Mouse (Mus musculus) CH12F3 (cell line): ENCODE data around the gene Rmdn3.

ENCODE experiments used
- in situ Hi-C: fragments of 300-500 bp; cut with MboI; formaldehyde crosslinking; loops from 2 replicates; pipeline ENCODE4 v1.14.3; 2020; ENCODE audit warnings: low sequenced_read_pairs

The Rmdn3 gene

GRCm38 (mm10) chr2:119156681-119157572 is at the start of gene Rmdn3:
TSS of gene Rmdn3 (minus strand) at chr2:119157034.
- in situ Hi-C loops = no loop called here

GRCm38 (mm10) chr2:119203871-119204460 is 47.1 kb upstream of the Rmdn3 start:
- in situ Hi-C loops = no loop called here

DNA sequence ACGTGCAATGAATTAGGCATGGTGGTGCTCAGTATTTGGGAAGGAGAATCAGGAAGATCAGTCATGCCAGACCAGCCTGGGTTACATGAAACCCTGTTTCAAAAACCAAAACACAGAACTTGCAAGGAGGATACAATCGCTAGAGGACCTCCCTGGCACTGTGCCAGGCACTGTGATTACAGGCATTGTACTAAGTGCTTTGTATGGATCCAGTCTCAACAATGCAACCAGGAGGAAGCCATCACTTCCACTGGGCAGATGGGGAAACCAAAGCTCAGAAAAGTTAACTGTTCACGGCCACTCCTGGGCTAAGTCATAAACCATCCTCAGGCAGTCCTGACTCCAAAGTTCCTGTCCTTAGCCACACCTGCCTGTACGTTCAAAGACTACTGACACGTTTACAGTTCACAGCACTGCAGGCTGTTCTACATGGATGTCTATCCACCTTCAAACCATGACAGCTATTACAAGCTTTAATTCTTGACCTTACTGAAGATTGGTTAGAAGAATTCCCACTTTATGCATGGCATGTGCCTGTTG is 46.1 kb upstream of the Rmdn3 start:
- in situ Hi-C loops = no loop called here

- in situ Hi-C loops = loop anchor here (25.0 kb wide), 1 partner anchor 562 kb away; no protein-coding TSS in a partner anchor
These were observed 42.1 kb upstream of the Rmdn3 start for GRCm38 (mm10) chr2:119198934-119199333.

DNA sequence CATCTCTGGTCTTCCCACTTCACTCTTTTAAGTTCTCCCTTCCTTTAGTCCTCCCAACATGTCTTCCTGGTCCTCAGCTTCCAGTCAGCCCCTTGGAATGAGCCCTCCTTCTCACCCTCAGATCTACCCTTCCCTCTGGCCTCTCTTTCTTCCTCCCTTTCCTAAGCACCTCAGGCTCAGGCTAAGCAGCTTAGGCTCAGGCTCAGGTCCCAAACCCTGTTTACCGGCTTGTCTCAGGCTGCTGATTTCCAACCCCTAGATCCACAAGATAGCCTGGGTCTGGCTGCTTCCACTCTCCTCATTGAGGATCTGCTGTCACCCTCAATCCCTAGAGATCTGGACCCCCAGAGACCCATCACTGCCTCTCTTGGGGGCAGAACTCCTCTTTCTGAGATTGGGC is 41.2 kb upstream of the Rmdn3 start:
- in situ Hi-C loops = loop anchor here (25.0 kb wide), 1 partner anchor 561 kb away; no protein-coding TSS in a partner anchor

DNA sequence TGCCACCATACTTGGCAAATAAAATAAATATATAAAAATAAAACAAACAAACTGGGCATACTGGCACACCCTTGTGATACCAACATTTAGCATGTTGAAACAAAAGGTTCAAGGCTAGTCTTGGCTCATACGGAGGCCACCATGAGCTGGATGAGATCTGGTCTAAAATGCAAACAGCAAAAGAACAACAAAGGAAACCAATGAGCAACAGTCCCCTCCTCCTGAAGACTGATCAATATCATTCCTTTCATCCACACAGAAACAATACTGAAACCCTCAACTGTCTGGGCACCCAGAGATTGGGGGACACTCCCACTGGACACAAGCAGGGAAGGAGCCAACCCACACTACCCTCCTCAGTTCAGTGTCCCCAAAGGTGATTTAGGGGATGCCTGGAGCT is 40.7 kb upstream of the Rmdn3 start:
- in situ Hi-C loops = loop anchor here (25.0 kb wide), 1 partner anchor 560 kb away; no protein-coding TSS in a partner anchor

GRCm38 (mm10) chr2:119196316-119197108 is 39.7 kb upstream of the Rmdn3 start:
- in situ Hi-C loops = loop anchor here (25.0 kb wide), 1 partner anchor 559 kb away; no protein-coding TSS in a partner anchor

DNA sequence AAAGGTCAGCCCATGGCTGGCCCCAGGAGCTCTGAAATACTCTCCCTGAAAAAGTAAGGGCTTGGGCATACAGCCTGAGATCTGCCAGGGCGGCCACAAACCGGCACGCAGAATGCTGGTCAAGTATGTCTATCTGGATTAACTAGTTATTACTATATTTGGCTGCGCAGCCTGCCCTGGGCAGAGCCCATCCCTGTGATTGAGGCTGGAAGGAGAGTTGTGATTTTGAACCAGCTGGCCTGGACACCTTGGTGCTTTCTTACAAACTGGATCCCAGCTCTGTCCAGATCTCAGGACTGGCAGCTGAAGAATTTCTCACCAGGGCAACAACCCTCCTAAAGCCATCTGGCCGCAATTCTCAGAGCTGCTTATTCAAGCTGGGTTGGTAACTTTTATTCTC is 37.3 kb upstream of the Rmdn3 start:
- in situ Hi-C loops = loop anchor here (25.0 kb wide), 1 partner anchor 557 kb away; no protein-coding TSS in a partner anchor

DNA sequence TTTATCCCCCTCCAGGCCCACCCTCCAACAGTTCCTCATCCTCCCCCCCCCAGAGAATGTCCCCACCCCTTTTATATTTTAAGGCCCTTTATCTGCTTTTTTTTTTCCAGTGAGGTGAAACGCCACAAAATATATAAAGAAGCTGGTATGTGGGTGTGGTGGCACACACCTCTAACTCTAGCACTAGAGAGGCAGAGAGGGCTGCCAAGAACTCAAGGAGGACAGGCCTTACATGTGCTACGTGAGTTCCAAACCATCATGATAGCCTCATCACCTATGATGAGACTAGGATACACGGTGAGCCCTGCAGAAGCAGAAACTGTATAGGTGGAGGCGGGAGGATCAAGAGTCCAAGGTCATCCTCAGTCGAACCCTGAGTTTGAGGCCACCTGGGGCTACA is 34.1 kb upstream of the Rmdn3 start:
- in situ Hi-C loops = loop anchor here (25.0 kb wide), 1 partner anchor 554 kb away; no protein-coding TSS in a partner anchor

DNA sequence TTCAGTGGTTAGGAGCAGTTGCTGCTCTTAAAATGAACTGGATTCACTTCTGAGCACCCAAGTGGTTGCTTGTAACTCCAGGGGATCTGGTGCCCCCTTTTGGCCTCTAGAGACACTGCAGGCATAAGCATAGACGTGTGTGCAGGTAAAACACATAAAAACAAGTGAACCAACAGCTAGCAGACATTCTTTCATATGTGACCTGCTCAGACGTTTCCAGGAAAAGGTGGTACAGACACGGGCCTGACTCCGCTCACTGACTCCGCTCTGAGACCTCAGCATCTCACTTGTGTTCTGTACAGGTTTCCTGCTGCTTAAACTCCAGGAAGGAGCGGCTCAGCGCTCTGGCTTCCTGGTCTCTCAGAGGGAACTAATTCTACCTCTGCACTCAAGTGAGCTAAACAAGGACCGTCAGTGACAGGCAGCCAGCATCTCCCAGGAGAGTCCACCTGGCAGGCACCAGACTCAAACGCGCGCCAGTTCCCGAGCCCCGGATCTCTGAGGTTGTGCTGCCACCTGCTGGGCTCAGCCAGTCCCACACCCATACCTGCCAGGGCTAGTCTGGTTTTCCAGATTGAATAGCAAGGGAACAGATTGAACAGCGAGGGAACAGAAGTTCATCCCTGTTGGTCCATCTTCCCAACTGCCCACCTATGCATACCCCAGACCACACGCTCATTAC is 32.3 kb upstream of the Rmdn3 start:
- in situ Hi-C loops = loop anchor here (25.0 kb wide), 1 partner anchor 552 kb away; no protein-coding TSS in a partner anchor

DNA sequence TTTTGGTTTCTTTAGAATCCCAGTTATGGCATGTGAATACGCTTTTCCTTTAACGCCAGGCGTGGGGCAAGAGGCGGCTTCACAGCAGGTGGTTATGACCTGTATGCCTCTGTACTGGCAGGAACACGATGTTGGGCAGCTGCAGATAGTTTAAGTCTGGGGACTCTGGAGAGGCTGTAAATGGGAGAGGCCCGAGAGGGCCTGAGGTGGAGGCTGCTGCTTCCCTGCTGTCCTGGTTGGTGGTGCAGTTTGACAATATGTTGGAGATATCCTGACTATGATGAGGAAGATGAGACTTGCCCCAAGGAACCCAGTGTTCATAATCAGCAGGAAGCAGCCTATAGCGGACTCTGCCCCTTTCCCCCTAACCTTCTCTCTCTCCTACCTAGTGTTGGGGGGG is 26.1 kb upstream of the Rmdn3 start:
- in situ Hi-C loops = loop anchor here (25.0 kb wide), 1 partner anchor 546 kb away; no protein-coding TSS in a partner anchor

DNA sequence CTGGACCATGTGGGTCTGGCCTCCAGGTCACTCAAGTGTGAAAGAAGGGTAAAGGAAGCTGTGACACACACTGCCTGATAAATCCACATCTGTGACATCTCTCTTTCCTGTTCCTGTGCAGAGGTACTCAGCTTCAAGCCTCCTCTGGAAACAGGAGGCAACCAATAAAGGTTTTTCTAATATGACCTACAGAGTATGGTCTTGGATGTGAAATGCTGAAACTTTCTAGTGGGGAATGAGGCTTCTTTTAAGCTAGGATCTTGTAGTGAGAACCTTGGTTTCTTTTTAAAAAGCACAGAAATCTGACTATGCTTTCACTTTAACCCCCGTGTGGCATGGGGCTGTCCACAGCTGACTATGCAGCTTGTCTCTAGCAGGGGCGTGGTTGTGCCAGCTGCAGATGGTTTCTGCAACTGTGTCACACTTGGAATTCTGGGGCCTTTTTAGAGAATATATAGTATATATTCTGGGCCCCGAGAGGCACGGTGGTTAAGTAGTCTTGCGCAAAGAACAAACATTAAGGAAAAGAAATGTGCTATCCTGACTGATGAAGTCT is 20.6 kb upstream of the Rmdn3 start:
- in situ Hi-C loops = loop anchor here (25.0 kb wide), 1 partner anchor 540 kb away; no protein-coding TSS in a partner anchor

DNA sequence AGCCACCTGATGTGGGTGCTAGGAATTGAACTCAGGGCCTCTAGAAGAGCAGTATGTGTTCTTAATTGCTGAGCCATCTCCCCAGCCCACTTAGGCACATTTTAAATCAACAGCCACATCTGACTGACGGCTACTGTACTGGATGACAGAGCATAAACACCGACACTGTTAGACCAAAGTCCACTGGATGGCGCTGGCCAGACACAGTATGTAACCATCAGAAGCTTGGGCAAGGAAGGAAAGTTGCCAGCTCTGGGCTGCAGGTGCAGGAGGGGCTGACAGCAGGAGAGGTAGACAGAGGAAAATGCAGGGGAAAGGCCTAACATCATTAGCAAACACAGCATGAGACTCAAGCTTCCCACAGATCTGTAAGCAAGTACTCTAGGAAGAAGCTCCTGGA is 19.9 kb upstream of the Rmdn3 start:
- in situ Hi-C loops = loop anchor here (25.0 kb wide), 1 partner anchor 539 kb away; no protein-coding TSS in a partner anchor

GRCm38 (mm10) chr2:119175614-119176013 is 18.8 kb upstream of the Rmdn3 start:
- in situ Hi-C loops = loop anchor here (25.0 kb wide), 1 partner anchor 538 kb away; no protein-coding TSS in a partner anchor

- in situ Hi-C loops = loop anchor here (25.0 kb wide), 1 partner anchor 538 kb away; no protein-coding TSS in a partner anchor
These were observed 18.0 kb upstream of the Rmdn3 start for GRCm38 (mm10) chr2:119174866-119175265.

- in situ Hi-C loops = no loop called here
These were observed 17.3 kb upstream of the Rmdn3 start, which contains the start of gene Gm14137 for GRCm38 (mm10) chr2:119173991-119174651. TSS of gene Gm14137 (plus strand) at chr2:119174509.

DNA sequence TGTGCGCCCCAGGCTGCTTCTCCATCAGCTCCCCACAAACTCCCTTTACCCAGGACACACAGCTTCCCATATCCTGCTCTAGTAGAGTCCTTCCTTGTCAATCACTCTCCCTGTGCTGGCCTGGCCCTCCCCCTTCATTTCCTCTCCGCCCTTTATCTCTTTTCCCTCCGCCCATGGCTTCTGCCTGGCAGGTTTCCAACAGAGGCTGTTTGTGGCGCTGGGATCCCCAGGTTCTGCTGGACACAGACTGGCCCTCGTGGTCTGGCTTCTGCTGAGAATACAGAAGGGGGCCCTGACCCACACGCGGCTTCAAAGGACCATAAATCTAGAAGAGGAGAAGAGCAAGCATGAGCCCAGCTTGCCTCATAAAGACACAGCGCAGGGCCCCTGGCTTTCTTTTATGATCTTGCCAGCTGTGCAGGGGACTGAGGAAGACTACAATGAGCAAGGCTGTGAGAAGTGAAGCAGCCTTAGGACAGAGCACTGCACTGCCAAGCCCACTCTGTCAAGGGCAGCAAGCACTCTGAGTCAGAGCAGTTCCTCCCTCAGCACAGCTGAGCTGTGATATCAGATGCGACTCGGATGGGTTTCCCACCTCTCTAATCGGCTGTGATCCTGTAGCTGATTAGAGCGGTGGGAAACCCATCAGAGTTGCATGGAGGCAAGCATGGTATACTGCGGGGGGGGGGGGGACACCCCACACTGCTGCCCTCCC is 16.2 kb upstream of the Rmdn3 start:
- in situ Hi-C loops = no loop called here

DNA sequence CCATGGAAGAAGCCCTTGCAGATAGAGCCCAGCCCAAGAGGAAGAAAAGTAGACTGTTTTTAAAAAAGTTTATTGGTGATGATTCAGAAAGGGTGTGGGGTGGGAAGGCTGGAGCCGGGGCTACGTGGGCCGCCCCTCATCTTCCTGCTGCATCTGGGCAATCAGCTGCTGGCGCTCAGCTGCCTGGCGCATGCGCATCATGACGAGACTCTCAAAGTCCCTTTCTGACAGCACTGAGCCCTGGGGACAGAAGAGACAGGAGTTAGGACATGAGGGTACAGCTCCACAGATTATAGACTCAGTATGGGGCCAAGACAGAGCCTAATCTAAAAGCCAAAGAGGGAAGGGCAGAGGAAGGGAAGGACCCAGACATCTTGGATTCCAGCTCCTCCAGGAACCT is 15.6 kb upstream of the Rmdn3 start:
- in situ Hi-C loops = no loop called here
